Mouse (Mus musculus) testis, adult 2 months (tissue): Measurements from ENCODE around the gene Mgea5. TPM values are rescaled to one million over a fixed set of nuclear protein-coding genes. Genes with fewer than 3 reads are reported as not detected.
A peak's percentile ranks its signal among the peaks of the same experiment; 100 is the strongest.

Source experiments
- H3K27ac ChIP-seq: fragments of 200-500 bp; 2 replicates; pipeline ENCODE4 v1.5.1; 2012; ENCODE audit warnings: low read depth, low read length; ENCODE audit not compliant: control insufficient read depth, insufficient read depth
- H3K27me3 ChIP-seq: fragments of 200-500 bp; 2 replicates; pipeline ENCODE4 v1.6.1; 2012; ENCODE audit warnings: mild to moderate bottlenecking, low read length, moderate library complexity; ENCODE audit not compliant: control insufficient read depth, insufficient read depth
- H3K36me3 ChIP-seq: fragments of 200-500 bp; 2 replicates; pipeline ENCODE4 v1.6.1; 2012; ENCODE audit warnings: mild to moderate bottlenecking, low read length; ENCODE audit not compliant: control insufficient read depth, insufficient read depth
- H3K4me1 ChIP-seq: fragments of 200-500 bp; 2 replicates; pipeline ENCODE4 v1.6.1; 2012; ENCODE audit warnings: low read length; ENCODE audit not compliant: control insufficient read depth, insufficient read depth
- H3K4me3 ChIP-seq: fragments of 200-500 bp; 2 replicates; pipeline ENCODE4 v1.5.1; 2012; ENCODE audit warnings: low read depth, mild to moderate bottlenecking, low read length, moderate library complexity, mixed read lengths; ENCODE audit not compliant: control insufficient read depth
- CTCF ChIP-seq: fragments of 200-500 bp; IDR thresholded peaks from 2 replicates; pipeline ENCODE4 v1.5.1; 2012; ENCODE audit warnings: low read depth, mild to moderate bottlenecking, inconsistent platforms, low read length, moderate library complexity; ENCODE audit not compliant: control insufficient read depth, insufficient read depth, insufficient replicate concordance
- POLR2A ChIP-seq: fragments of 200-500 bp; IDR thresholded peaks from 2 replicates; pipeline ENCODE4 v1.6.1; 2012; ENCODE audit warnings: low read depth, mild to moderate bottlenecking, inconsistent platforms, low read length, moderate library complexity; ENCODE audit not compliant: control insufficient read depth
- polyA plus RNA-seq: library from polyadenylated mRNA; depleted of rRNA; stranded (reverse); fragments of >200 nt; gene quantifications from 2 replicates; pipeline ENCODE4 v1.2.3, GENCODE M21; 2012

Gene Mgea5
- polyA plus RNA-seq, 1 experiment, result 56.7 TPM

GRCm38 (mm10) chr19:45758671-45759070 lies 25.0 kb downstream of the Mgea5 start:
- peaks cover 6% of the 10 kb centered on the region for H3K36me3 ChIP-seq
- TF ChIP-seq CTCF (no peak), POLR2A (no peak)
- no peak overlapping the region for H3K4me3 ChIP-seq
- no peak overlapping the region for H3K27ac ChIP-seq
- no peaks in the 10 kb centered on the region for H3K27me3 ChIP-seq
- no peaks in the 10 kb centered on the region for H3K4me1 ChIP-seq

- TF ChIP-seq POLR2A (no peak), CTCF (no peak)
- Histone ChIP-seq H3K4me3 (no peak overlapping the region), H3K27ac (no peak overlapping the region), H3K36me3 (peaks cover 2% of the 10 kb centered on the region), H3K27me3 (no peaks in the 10 kb centered on the region), H3K4me1 (peaks cover 3% of the 10 kb centered on the region)
These were observed 30.1 kb downstream of the Mgea5 start for GRCm38 (mm10) chr19:45753551-45753950.

GRCm38 (mm10) chr19:45751881-45752280 lies 31.8 kb downstream of the Mgea5 start:
- TF ChIP-seq POLR2A, result no peak
- no peak for TF ChIP-seq CTCF
- Histone ChIP-seq H3K36me3 (peaks cover 2% of the 10 kb centered on the region), H3K4me1 (peaks cover 16% of the 10 kb centered on the region), H3K27ac (no peak overlapping the region), H3K4me3 (no peak overlapping the region), H3K27me3 (no peaks in the 10 kb centered on the region)

- Histone ChIP-seq H3K4me1 (peaks cover 29% of the 10 kb centered on the region), H3K36me3 (no peaks in the 10 kb centered on the region; the same call in 1 of the 2 replicates), H3K27me3 (no peaks in the 10 kb centered on the region), H3K27ac (peak within 1 kb of the TSS; percentile 99), H3K4me3 (peak within 1 kb of the TSS; percentile 99)
- TF ChIP-seq CTCF, result no peak
- peak; percentile 65; the same call in 1 of the 2 replicates for TF ChIP-seq POLR2A
These were observed 34.2 kb downstream of the Mgea5 start, which contains the start of gene Npm3 for GRCm38 (mm10) chr19:45749243-45750043. Gene Npm3, minus strand, starts transcription at chr19:45749591.

GRCm38 (mm10) chr19:45748691-45749242 lies 34.9 kb downstream of the Mgea5 start:
- H3K27me3 ChIP-seq, result no peaks in the 10 kb centered on the region
- H3K36me3 ChIP-seq, result no peaks in the 10 kb centered on the region; the same call in 1 of the 2 replicates
- H3K4me3 ChIP-seq, result peak overlapping the region; percentile 99
- H3K4me1 ChIP-seq, result peaks cover 30% of the 10 kb centered on the region
- TF ChIP-seq POLR2A (no peak; the same call in 1 of the 2 replicates), CTCF (no peak)
- H3K27ac ChIP-seq, result peak overlapping the region; percentile 99

- peak overlapping the region; percentile 99 for H3K4me3 ChIP-seq
- peak overlapping the region; percentile 99 for H3K27ac ChIP-seq
- no peak for TF ChIP-seq POLR2A
- no peak for TF ChIP-seq CTCF
- peaks cover 36% of the 10 kb centered on the region for H3K4me1 ChIP-seq
- H3K27me3 ChIP-seq, result peaks cover 3% of the 10 kb centered on the region
- no peaks in the 10 kb centered on the region; the same call in 1 of the 2 replicates for H3K36me3 ChIP-seq
These were observed 35.4 kb downstream of the Mgea5 start for GRCm38 (mm10) chr19:45748206-45748605.
